Mouse (Mus musculus): ENCODE results near the gene Gckr. TPM values are rescaled to one million over a fixed set of nuclear protein-coding genes. Genes with fewer than 3 reads are reported as not detected.
A peak's percentile ranks its signal among the peaks of the same experiment; 100 is the strongest.

Gckr gene
- polyA plus RNA-seq, 2 experiments = 0.36 to 0.47 TPM

- WGBS = 0% methylated on average over 18 of the region's 46 CpGs
- ATAC-seq (ENCODE audit: low FRiP score, low read depth) (peak; percentile 79), DNase-seq (ENCODE audit: low spot score) (peak; percentile 51)
- peaks cover 19% of the 10 kb centered on the region for H3K36me3 ChIP-seq (ENCODE audit: control insufficient read depth, insufficient read depth, low read length)
- peaks cover 9% of the 10 kb centered on the region for H3K4me1 ChIP-seq (ENCODE audit: control insufficient read depth, insufficient read depth, low read length)
- 0 out of 2 replicates have a peak, but pooled peaks have one; percentile 29 for TF ChIP-seq POLR2A (IDR thresholded peaks at IDR 0.05; ENCODE audit: borderline replicate concordance, extremely low read depth, insufficient read depth, insufficient read length)
- peak within 1 kb of the TSS; percentile 93 for H3K4me3 ChIP-seq (replicated peaks; ENCODE audit: low read length)
- no peaks in the 10 kb centered on the region for H3K27me3 ChIP-seq (ENCODE audit: control insufficient read depth, insufficient read depth, low read length)
- peak within 1 kb of the TSS; percentile 87 for H3K4me2 ChIP-seq (replicated peaks; ENCODE audit: low read depth, low read length, severe bottlenecking)
- H3K27ac ChIP-seq (replicated peaks; ENCODE audit: low read depth, low read length) = peak within 1 kb of the TSS; percentile 67
- peak within 1 kb of the TSS; percentile 92 for H3K9ac ChIP-seq (ENCODE audit: low read depth, low read length, severe bottlenecking)
- no peaks in the 10 kb centered on the region for H3K9me3 ChIP-seq (ENCODE audit: control insufficient read depth, low read length)
Observed at GRCm38 (mm10) chr5:31295606-31296141, 1.6 kb upstream of the Gckr start, which contains the start of gene Fndc4. Gene Fndc4, minus strand, starts transcription at chr5:31296080.

GRCm38 (mm10) chr5:31297981-31298380 is 738 bp downstream of the Gckr start:
- WGBS = 74% methylated on average over 3 of the region's 3 CpGs
- peaks cover 14% of the 10 kb centered on the region for H3K36me3 ChIP-seq (ENCODE audit: control insufficient read depth, insufficient read depth, low read length)

GRCm38 (mm10) chr5:31298486-31298885 is 1.2 kb downstream of the Gckr start:
- Histone ChIP-seq H3K4me3 (replicated peaks; ENCODE audit: low read length) (no peak overlapping the region), H3K36me3 (ENCODE audit: control insufficient read depth, insufficient read depth, low read length) (peaks cover 9% of the 10 kb centered on the region), H3K4me1 (ENCODE audit: control insufficient read depth, insufficient read depth, low read length) (peaks cover 9% of the 10 kb centered on the region), H3K9ac (ENCODE audit: low read depth, low read length, severe bottlenecking) (no peak overlapping the region), H3K9me3 (ENCODE audit: control insufficient read depth, low read length) (no peaks in the 10 kb centered on the region), H3K27ac (replicated peaks; ENCODE audit: low read depth, low read length) (no peak overlapping the region), H3K4me2 (replicated peaks; ENCODE audit: low read depth, low read length, severe bottlenecking) (no peak overlapping the region), H3K27me3 (ENCODE audit: control insufficient read depth, insufficient read depth, low read length) (no peaks in the 10 kb centered on the region)
- no peak for DNase-seq (ENCODE audit: low spot score)
- 54% methylated on average over 2 of the region's 2 CpGs for WGBS
- TF ChIP-seq POLR2A (IDR thresholded peaks at IDR 0.05; ENCODE audit: borderline replicate concordance, extremely low read depth, insufficient read depth, insufficient read length) = no peak
- ATAC-seq (ENCODE audit: low FRiP score, low read depth) = no peak

More at GRCm38 (mm10) chr5:31297981-31298380, 738 bp downstream of the Gckr start:
- TF ChIP-seq POLR2A (IDR thresholded peaks at IDR 0.05; ENCODE audit: borderline replicate concordance, extremely low read depth, insufficient read depth, insufficient read length) = no peak
- Histone ChIP-seq H3K27me3 (ENCODE audit: control insufficient read depth, insufficient read depth, low read length) (no peaks in the 10 kb centered on the region), H3K9me3 (ENCODE audit: control insufficient read depth, low read length) (no peaks in the 10 kb centered on the region), H3K4me2 (replicated peaks; ENCODE audit: low read depth, low read length, severe bottlenecking) (no peak overlapping the region), H3K4me1 (ENCODE audit: control insufficient read depth, insufficient read depth, low read length) (peaks cover 9% of the 10 kb centered on the region), H3K9ac (ENCODE audit: low read depth, low read length, severe bottlenecking) (no peak overlapping the region), H3K4me3 (replicated peaks; ENCODE audit: low read length) (no peak overlapping the region), H3K27ac (replicated peaks; ENCODE audit: low read depth, low read length) (no peak overlapping the region)
- no peak for ATAC-seq (ENCODE audit: low FRiP score, low read depth)
- no peak for DNase-seq (ENCODE audit: low spot score)

GRCm38 (mm10) chr5:31301866-31302265 is 4.6 kb downstream of the Gckr start:
- WGBS = 75% methylated on average over 8 of the region's 8 CpGs
- no peaks in the 10 kb centered on the region for H3K27me3 ChIP-seq (ENCODE audit: control insufficient read depth, insufficient read depth, low read length)
- ATAC-seq (ENCODE audit: low FRiP score, low read depth) = no peak
- H3K4me2 ChIP-seq (replicated peaks; ENCODE audit: low read depth, low read length, severe bottlenecking) = no peak overlapping the region
- no peaks in the 10 kb centered on the region for H3K36me3 ChIP-seq (ENCODE audit: control insufficient read depth, insufficient read depth, low read length)
- DNase-seq (ENCODE audit: low spot score) = no peak
- H3K27ac ChIP-seq (replicated peaks; ENCODE audit: low read depth, low read length) = no peak overlapping the region
- TF ChIP-seq POLR2A (IDR thresholded peaks at IDR 0.05; ENCODE audit: borderline replicate concordance, extremely low read depth, insufficient read depth, insufficient read length) = no peak
- H3K4me1 ChIP-seq (ENCODE audit: control insufficient read depth, insufficient read depth, low read length) = no peaks in the 10 kb centered on the region
- no peaks in the 10 kb centered on the region for H3K9me3 ChIP-seq (ENCODE audit: control insufficient read depth, low read length)
- no peak overlapping the region for H3K4me3 ChIP-seq (replicated peaks; ENCODE audit: low read length)
- H3K9ac ChIP-seq (ENCODE audit: low read depth, low read length, severe bottlenecking) = no peak overlapping the region

GRCm38 (mm10) chr5:31303093-31303492 is 5.8 kb downstream of the Gckr start:
- no peak for DNase-seq (ENCODE audit: low spot score)
- H3K4me3 ChIP-seq (replicated peaks; ENCODE audit: low read length) = no peak overlapping the region
- H3K27me3 ChIP-seq (ENCODE audit: control insufficient read depth, insufficient read depth, low read length) = no peaks in the 10 kb centered on the region
- no peaks in the 10 kb centered on the region for H3K36me3 ChIP-seq (ENCODE audit: control insufficient read depth, insufficient read depth, low read length)
- no peak overlapping the region for H3K4me2 ChIP-seq (replicated peaks; ENCODE audit: low read depth, low read length, severe bottlenecking)
- ATAC-seq (ENCODE audit: low FRiP score, low read depth) = no peak
- H3K27ac ChIP-seq (replicated peaks; ENCODE audit: low read depth, low read length) = no peak overlapping the region
- H3K9me3 ChIP-seq (ENCODE audit: control insufficient read depth, low read length) = no peaks in the 10 kb centered on the region
- TF ChIP-seq POLR2A (IDR thresholded peaks at IDR 0.05; ENCODE audit: borderline replicate concordance, extremely low read depth, insufficient read depth, insufficient read length) = no peak
- no peak overlapping the region for H3K9ac ChIP-seq (ENCODE audit: low read depth, low read length, severe bottlenecking)
- no peaks in the 10 kb centered on the region for H3K4me1 ChIP-seq (ENCODE audit: control insufficient read depth, insufficient read depth, low read length)
- WGBS = 87% methylated on average over 6 of the region's 6 CpGs

All from limb, embryonic 14.5 days (tissue).